9 mouse cellular contexts compared by ENCODE assay signal in genomic region chr5:119044548-119044947, GRCm38 (mm10).
"Had no signal": no experiment of that assay in that cellular context is flagged by ENCODE, and none has a peak within 500 bp of the region (broad histone marks: within the 10 kb centered on the region; RNA-seq: fewer than 3 reads in every experiment).

No protein-coding gene starts in this region.

- DNase-seq: kidney, postnatal 25 days; lung, adult 18-20 months; thymus, postnatal 4 days had no signal

- H3K4me3 ChIP-seq: left cerebral cortex, adult 2 months; limb, embryonic 13.5 days; midbrain, embryonic 15.5 days; neural tube, embryonic 12.5 days had no signal

- H3K27me3 ChIP-seq: midbrain, embryonic 15.5 days; neural tube, embryonic 12.5 days had no signal

- H3K4me1 ChIP-seq: midbrain, embryonic 15.5 days; neural tube, embryonic 12.5 days had no signal

- ATAC-seq: midbrain, embryonic 15.5 days had no signal

- H3K36me3 ChIP-seq: limb, embryonic 13.5 days; midbrain, embryonic 15.5 days; neural tube, embryonic 12.5 days had no signal

- H3K4me2 ChIP-seq: limb, embryonic 13.5 days; midbrain, embryonic 15.5 days; neural tube, embryonic 12.5 days had no signal

- H3K9ac ChIP-seq: limb, embryonic 13.5 days; liver, embryonic 14.5 days; midbrain, embryonic 15.5 days; neural tube, embryonic 12.5 days had no signal

- H3K9me3 ChIP-seq: limb, embryonic 13.5 days; midbrain, embryonic 15.5 days; neural tube, embryonic 12.5 days had no signal

- H3K27ac ChIP-seq: left cerebral cortex, adult 2 months; limb, embryonic 13.5 days; liver, embryonic 14.5 days; midbrain, embryonic 15.5 days; neural tube, embryonic 12.5 days; stomach, postnatal 0 days had no signal
